Mouse (Mus musculus): ENCODE measurements at regions not wholly inside any gene's neighbourhood (a gene's known extent, or its start where the extent isn't known, plus 50 kb on each side); places are given as distances from the start of the nearest gene placed in this dataset.

- no peak for ATAC-seq (ENCODE audit: low read depth)
- WGBS (ENCODE audit: insufficient replicate concordance): 50% methylated on average over 7 of the region's 7 CpGs
These were observed 300.1 kb downstream of the Mat2b start for GRCm38 (mm10) chr11:40394864-40395266.

GRCm38 (mm10) chr11:40394283-40394758 lies 300.7 kb downstream of the Mat2b start:
- H3K9ac ChIP-seq (ENCODE audit: low read depth, low read length): no peak overlapping the region
- H3K4me3 ChIP-seq (ENCODE audit: low read depth, low read length): no peak overlapping the region
- 41% methylated on average over 4 of the region's 4 CpGs for WGBS (ENCODE audit: insufficient replicate concordance)
- H3K4me1 ChIP-seq (ENCODE audit: control insufficient read depth, low read depth, low read length): no peaks in the 10 kb centered on the region
- ATAC-seq (ENCODE audit: low read depth): no peak
- H3K36me3 ChIP-seq (ENCODE audit: control insufficient read depth, insufficient read depth): no peaks in the 10 kb centered on the region
- H3K27ac ChIP-seq (ENCODE audit: low read length): no peak overlapping the region
- no peaks in the 10 kb centered on the region for H3K27me3 ChIP-seq (ENCODE audit: control insufficient read depth, insufficient read depth, low read depth, low read length)
- no peak overlapping the region for H3K4me2 ChIP-seq (ENCODE audit: low read depth, low read length)
- no peaks in the 10 kb centered on the region for H3K9me3 ChIP-seq (replicated peaks; ENCODE audit: control insufficient read depth, low read length)

More at GRCm38 (mm10) chr11:40394864-40395266, 300.1 kb downstream of the Mat2b start:
- Histone ChIP-seq H3K4me1 (ENCODE audit: control insufficient read depth, low read depth, low read length) (no peaks in the 10 kb centered on the region), H3K4me2 (ENCODE audit: low read depth, low read length) (no peak overlapping the region), H3K9me3 (replicated peaks; ENCODE audit: control insufficient read depth, low read length) (no peaks in the 10 kb centered on the region), H3K9ac (ENCODE audit: low read depth, low read length) (no peak overlapping the region), H3K27me3 (ENCODE audit: control insufficient read depth, insufficient read depth, low read depth, low read length) (no peaks in the 10 kb centered on the region), H3K4me3 (ENCODE audit: low read depth, low read length) (no peak overlapping the region), H3K36me3 (ENCODE audit: control insufficient read depth, insufficient read depth) (no peaks in the 10 kb centered on the region), H3K27ac (ENCODE audit: low read length) (no peak overlapping the region)

GRCm38 (mm10) chr11:40380696-40381095 lies 314.3 kb downstream of the Mat2b start:
- no peaks in the 10 kb centered on the region for H3K27me3 ChIP-seq (ENCODE audit: control insufficient read depth, insufficient read depth, low read depth, low read length)
- H3K27ac ChIP-seq (ENCODE audit: low read length): no peak overlapping the region
- no peak overlapping the region for H3K4me2 ChIP-seq (ENCODE audit: low read depth, low read length)
- no peaks in the 10 kb centered on the region for H3K4me1 ChIP-seq (ENCODE audit: control insufficient read depth, low read depth, low read length)
- WGBS (ENCODE audit: insufficient replicate concordance): 38% methylated on average over 3 of the region's 3 CpGs
- no peaks in the 10 kb centered on the region for H3K9me3 ChIP-seq (replicated peaks; ENCODE audit: control insufficient read depth, low read length)
- H3K4me3 ChIP-seq (ENCODE audit: low read depth, low read length): no peak overlapping the region
- no peak for ATAC-seq (ENCODE audit: low read depth)
- H3K9ac ChIP-seq (ENCODE audit: low read depth, low read length): no peak overlapping the region
- no peaks in the 10 kb centered on the region for H3K36me3 ChIP-seq (ENCODE audit: control insufficient read depth, insufficient read depth)

GRCm38 (mm10) chr11:40371696-40372095 lies 323.3 kb downstream of the Mat2b start:
- 51% methylated on average over 2 of the region's 2 CpGs for WGBS (ENCODE audit: insufficient replicate concordance)
- no peaks in the 10 kb centered on the region for H3K36me3 ChIP-seq (ENCODE audit: control insufficient read depth, insufficient read depth)

GRCm38 (mm10) chr11:40366573-40366972 lies 328.4 kb downstream of the Mat2b start:
- no peaks in the 10 kb centered on the region for H3K36me3 ChIP-seq (ENCODE audit: control insufficient read depth, insufficient read depth)
- no peaks in the 10 kb centered on the region for H3K27me3 ChIP-seq (ENCODE audit: control insufficient read depth, insufficient read depth, low read depth, low read length)
- H3K9me3 ChIP-seq (replicated peaks; ENCODE audit: control insufficient read depth, low read length): no peaks in the 10 kb centered on the region
- no peak overlapping the region for H3K9ac ChIP-seq (ENCODE audit: low read depth, low read length)
- H3K4me1 ChIP-seq (ENCODE audit: control insufficient read depth, low read depth, low read length): no peaks in the 10 kb centered on the region
- ATAC-seq (ENCODE audit: low read depth): no peak
- H3K27ac ChIP-seq (ENCODE audit: low read length): no peak overlapping the region
- no peak overlapping the region for H3K4me3 ChIP-seq (ENCODE audit: low read depth, low read length)
- no peak overlapping the region for H3K4me2 ChIP-seq (ENCODE audit: low read depth, low read length)

More at GRCm38 (mm10) chr11:40371696-40372095, 323.3 kb downstream of the Mat2b start:
- ATAC-seq (ENCODE audit: low read depth): no peak
- Histone ChIP-seq H3K9me3 (replicated peaks; ENCODE audit: control insufficient read depth, low read length) (no peaks in the 10 kb centered on the region), H3K4me3 (ENCODE audit: low read depth, low read length) (no peak overlapping the region), H3K27ac (ENCODE audit: low read length) (no peak overlapping the region), H3K9ac (ENCODE audit: low read depth, low read length) (no peak overlapping the region), H3K27me3 (ENCODE audit: control insufficient read depth, insufficient read depth, low read depth, low read length) (no peaks in the 10 kb centered on the region), H3K4me1 (ENCODE audit: control insufficient read depth, low read depth, low read length) (no peaks in the 10 kb centered on the region), H3K4me2 (ENCODE audit: low read depth, low read length) (no peak overlapping the region)

GRCm38 (mm10) chr11:40362530-40363185 lies 332.3 kb downstream of the Mat2b start:
- ATAC-seq (ENCODE audit: low read depth): no peak
- WGBS (ENCODE audit: insufficient replicate concordance): 35% methylated on average over 2 of the region's 2 CpGs

More at GRCm38 (mm10) chr11:40362530-40363185, 332.3 kb downstream of the Mat2b start:
- H3K4me2 ChIP-seq (ENCODE audit: low read depth, low read length): no peak overlapping the region
- no peaks in the 10 kb centered on the region for H3K9me3 ChIP-seq (replicated peaks; ENCODE audit: control insufficient read depth, low read length)
- no peaks in the 10 kb centered on the region for H3K36me3 ChIP-seq (ENCODE audit: control insufficient read depth, insufficient read depth)
- H3K4me3 ChIP-seq (ENCODE audit: low read depth, low read length): no peak overlapping the region
- H3K9ac ChIP-seq (ENCODE audit: low read depth, low read length): no peak overlapping the region
- no peaks in the 10 kb centered on the region for H3K27me3 ChIP-seq (ENCODE audit: control insufficient read depth, insufficient read depth, low read depth, low read length)
- H3K4me1 ChIP-seq (ENCODE audit: control insufficient read depth, low read depth, low read length): no peaks in the 10 kb centered on the region
- no peak overlapping the region for H3K27ac ChIP-seq (ENCODE audit: low read length)
